Mouse (Mus musculus) effector memory CD4-positive, alpha-beta T cell, adult 5 months (primary cell): ENCODE measurements around the gene Eea1. TPM values are rescaled to one million over a fixed set of nuclear protein-coding genes. Genes with fewer than 3 reads are reported as not detected.

Experiments
- polyA plus RNA-seq: library from polyadenylated mRNA; unstranded; fragments of 100-300 nt; shearing (Covaris generic); gene quantifications from one replicate; pipeline ENCODE4 v1.2.1, GENCODE M21; 2017

The Eea1 gene
- polyA plus RNA-seq, result 78.4 TPM

DNA sequence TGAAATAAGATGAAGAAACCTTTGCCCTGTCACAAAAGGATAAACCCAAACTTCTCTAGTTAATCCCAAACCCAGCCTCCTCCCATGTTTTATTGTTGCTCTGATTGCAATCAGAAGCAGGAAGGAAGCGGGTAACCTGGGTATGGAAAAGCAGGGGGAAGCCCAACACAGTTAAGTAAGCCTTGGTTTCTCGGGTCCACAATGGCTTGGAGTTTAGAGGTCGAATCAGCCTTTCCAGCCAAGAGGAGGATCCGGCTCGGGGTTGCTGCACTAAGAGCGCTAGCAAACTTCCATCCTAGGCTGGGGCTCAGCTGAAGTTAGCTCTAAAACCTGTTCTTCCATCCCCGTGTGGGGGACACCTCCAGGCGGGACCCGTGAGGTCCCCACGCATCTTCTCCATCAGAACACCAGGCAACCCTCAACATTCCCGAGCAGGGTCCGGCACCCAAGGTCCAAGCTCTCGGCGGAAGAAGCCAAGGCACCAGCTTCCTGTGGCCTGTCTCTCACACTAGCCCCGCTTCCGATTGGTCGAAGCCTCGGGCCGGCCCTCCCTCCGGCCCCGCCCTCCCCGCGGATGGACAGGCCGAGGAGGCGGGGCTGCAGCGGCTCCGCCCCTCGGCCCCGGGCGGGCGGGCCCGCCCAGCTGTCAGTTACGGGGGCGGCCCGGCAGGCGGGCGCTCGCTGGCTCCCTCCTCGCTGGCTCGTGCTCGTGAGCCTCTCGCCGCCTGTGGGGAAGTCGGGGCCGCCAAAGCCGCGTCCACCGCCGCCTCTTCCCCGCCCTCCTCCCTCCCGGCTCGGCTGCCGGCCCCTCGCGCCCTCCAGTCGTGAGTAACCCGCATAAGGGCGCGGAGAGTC, at the start of gene Eea1:
Gene Eea1, plus strand, starts transcription at position 605 of the 855 bp plus-strand sequence.

Other genes with a start within 250 kb of the Eea1 start
- gene Gm33543, start 97.7 kb upstream of the Eea1 start, polyA plus RNA-seq, result not detected
- gene Gm5426, start 196.0 kb downstream of the Eea1 start, polyA plus RNA-seq, result not detected